Mouse (Mus musculus): ENCODE measurements at regions not wholly inside any gene's neighbourhood (a gene's known extent, or its start where the extent isn't known, plus 50 kb on each side); places are given as distances from the start of the nearest gene placed in this dataset.

DNA sequence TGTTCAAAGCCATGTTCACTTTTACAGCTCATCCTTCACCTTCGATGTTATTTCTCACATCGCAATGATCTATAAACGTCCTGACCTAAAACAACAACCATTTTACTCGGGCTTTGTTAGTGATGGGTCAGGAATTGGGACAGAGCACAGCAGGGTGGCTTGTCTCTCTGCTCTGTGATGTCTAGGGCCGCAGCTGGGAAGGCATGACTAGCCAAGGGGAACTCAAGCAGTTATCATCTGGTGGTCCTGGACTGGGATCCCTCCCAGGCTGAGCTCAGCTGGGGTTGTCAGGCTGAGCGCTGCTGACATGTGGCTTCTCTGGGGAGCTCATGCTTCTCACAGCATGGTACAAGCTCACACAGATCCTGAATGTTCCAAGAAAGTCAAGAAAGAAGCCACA, 372.8 kb upstream of the Nrp1 start:
- Histone ChIP-seq H3K27me3 (ENCODE audit: control insufficient read depth, insufficient read depth, low read length, poor library complexity, severe bottlenecking) (no peaks in the 10 kb centered on the region), H3K36me3 (ENCODE audit: control insufficient read depth, insufficient read depth, low read length, poor library complexity, severe bottlenecking) (no peaks in the 10 kb centered on the region)
- DNase-seq (ENCODE audit: low read depth, low spot score), result no peak

DNA sequence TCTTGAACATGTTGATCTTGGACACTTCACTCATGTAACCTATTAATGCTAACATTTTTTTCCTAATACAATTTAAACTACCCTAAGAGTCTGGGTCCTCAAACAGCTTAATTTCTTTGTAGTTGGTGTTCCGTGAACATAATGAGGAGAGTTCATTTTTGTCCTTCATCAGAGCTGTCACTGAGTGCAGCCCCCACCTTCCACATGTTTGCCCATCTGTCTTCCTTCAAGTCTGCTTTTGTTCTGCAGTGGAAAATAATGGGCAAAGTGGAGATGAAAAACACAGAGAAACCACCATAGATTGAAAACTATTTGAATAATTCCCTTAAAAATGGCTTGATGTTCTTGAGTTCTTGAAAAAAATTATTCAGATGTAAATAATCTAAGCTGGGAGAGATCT, 369.5 kb upstream of the Nrp1 start:
- no peaks in the 10 kb centered on the region for H3K36me3 ChIP-seq (ENCODE audit: control insufficient read depth, insufficient read depth, low read length, poor library complexity, severe bottlenecking)
- no peaks in the 10 kb centered on the region for H3K27me3 ChIP-seq (ENCODE audit: control insufficient read depth, insufficient read depth, low read length, poor library complexity, severe bottlenecking)
- DNase-seq (ENCODE audit: low read depth, low spot score), result no peak

DNA sequence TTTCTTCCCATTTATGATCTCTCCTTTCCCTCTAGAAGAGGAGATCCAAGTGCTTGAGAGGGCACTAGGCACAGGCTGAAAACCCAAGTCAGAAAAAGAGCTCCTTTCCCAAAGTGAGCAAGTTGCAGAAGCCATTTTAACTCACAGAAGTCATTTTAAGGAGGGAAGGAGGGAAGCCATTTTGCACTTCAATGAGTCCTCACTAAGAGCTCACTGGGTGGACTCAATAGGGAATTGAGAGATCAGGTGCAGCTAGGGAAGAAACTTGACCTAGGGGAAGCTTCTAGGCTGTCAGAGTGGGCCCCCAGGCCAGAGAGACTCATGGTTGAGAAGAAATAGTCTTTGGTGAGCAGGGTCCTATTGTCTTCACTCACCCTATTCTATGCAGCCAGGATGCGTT, 363.5 kb upstream of the Nrp1 start:
- no peaks in the 10 kb centered on the region for H3K36me3 ChIP-seq (ENCODE audit: control insufficient read depth, insufficient read depth, low read length, poor library complexity, severe bottlenecking)
- H3K27me3 ChIP-seq (ENCODE audit: control insufficient read depth, insufficient read depth, low read length, poor library complexity, severe bottlenecking), result no peaks in the 10 kb centered on the region
- no peak for DNase-seq (ENCODE audit: low read depth, low spot score)

DNA sequence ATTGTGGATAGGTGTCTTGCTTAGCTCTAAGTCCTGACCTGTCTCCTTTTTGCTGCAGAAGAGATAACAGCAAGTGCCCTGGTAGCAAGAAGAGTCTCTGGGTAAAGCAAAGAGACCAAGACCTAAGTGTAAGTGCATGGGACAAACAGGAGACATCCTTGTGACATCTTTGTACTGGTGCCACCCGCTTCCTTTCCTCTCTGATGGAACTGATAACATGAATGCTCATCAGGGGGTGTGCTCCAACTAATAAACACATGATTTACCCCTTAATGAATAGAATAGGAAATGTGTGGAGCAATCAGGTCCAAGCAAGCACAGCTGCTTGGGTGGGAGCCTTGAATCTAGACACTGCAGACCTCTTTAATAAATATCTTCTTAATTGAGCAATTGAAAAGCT, 362.9 kb upstream of the Nrp1 start:
- Histone ChIP-seq H3K36me3 (ENCODE audit: control insufficient read depth, insufficient read depth, low read length, poor library complexity, severe bottlenecking) (no peaks in the 10 kb centered on the region), H3K27me3 (ENCODE audit: control insufficient read depth, insufficient read depth, low read length, poor library complexity, severe bottlenecking) (no peaks in the 10 kb centered on the region)
- DNase-seq (ENCODE audit: low read depth, low spot score), result no peak

DNA sequence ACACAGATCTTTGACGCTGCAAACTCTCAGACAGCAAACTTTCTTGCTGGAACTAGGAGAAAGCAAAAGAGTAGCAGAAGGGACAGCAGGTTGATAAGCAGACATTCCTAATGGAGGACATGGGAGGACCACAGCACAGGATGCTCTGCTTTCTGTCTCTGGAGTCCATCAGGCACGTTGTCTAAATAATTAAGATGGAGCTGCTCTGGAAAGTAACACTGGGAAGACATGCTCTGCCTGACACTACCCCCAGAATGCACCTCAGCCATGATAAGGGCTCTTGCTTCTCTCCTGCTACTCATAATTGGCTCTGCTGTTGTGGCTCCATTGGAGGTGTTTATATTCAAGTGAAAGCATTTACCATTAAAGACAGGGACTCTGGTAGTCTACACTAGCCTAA, 356.0 kb upstream of the Nrp1 start:
- no peaks in the 10 kb centered on the region for H3K27me3 ChIP-seq (ENCODE audit: control insufficient read depth, insufficient read depth, low read length, poor library complexity, severe bottlenecking)
- H3K36me3 ChIP-seq (ENCODE audit: control insufficient read depth, insufficient read depth, low read length, poor library complexity, severe bottlenecking), result no peaks in the 10 kb centered on the region
- DNase-seq (ENCODE audit: low read depth, low spot score), result no peak

DNA sequence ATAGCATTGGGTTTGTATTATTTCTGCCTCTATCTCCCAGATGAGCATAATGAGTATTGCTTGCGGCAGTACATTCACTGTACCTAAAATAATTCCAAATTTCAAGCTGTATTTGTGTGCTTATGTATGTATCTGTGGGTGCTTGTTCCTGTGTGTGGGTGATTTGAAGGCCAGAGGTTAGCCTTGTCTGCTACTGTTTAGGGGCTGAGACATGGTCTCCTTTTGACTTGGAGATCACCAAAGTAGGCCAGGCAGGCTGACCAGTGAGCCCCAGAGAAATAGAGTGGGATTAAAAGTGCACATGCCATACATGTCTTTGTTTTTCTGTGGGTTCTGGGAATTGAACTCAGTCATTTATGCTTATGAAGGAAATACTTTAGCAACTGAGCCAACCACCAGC, 355.6 kb upstream of the Nrp1 start:
- Histone ChIP-seq H3K36me3 (ENCODE audit: control insufficient read depth, insufficient read depth, low read length, poor library complexity, severe bottlenecking) (no peaks in the 10 kb centered on the region), H3K27me3 (ENCODE audit: control insufficient read depth, insufficient read depth, low read length, poor library complexity, severe bottlenecking) (no peaks in the 10 kb centered on the region)
- no peak for DNase-seq (ENCODE audit: low read depth, low spot score)

DNA sequence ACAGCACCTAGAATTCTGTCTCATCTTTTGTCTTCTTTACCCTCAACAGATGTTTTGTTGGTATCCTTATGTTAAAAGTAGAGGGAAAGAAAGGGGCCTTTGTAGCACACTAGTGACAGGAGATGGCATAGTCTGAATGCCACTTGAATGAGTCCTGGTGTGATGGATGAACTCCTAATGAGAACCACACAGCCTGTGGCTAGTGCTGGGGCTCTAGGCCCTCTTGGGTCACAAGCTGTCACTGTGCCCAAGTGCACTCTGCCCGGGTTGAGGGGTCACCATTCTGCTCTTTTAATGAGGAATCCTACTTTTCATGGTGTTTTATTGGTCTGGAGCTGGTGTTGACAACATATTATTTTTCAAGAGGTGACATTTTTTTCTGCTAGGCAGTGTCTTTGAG, 355.0 kb upstream of the Nrp1 start:
- Histone ChIP-seq H3K27me3 (ENCODE audit: control insufficient read depth, insufficient read depth, low read length, poor library complexity, severe bottlenecking) (no peaks in the 10 kb centered on the region), H3K36me3 (ENCODE audit: control insufficient read depth, insufficient read depth, low read length, poor library complexity, severe bottlenecking) (no peaks in the 10 kb centered on the region)
- DNase-seq (ENCODE audit: low read depth, low spot score), result no peak

DNA sequence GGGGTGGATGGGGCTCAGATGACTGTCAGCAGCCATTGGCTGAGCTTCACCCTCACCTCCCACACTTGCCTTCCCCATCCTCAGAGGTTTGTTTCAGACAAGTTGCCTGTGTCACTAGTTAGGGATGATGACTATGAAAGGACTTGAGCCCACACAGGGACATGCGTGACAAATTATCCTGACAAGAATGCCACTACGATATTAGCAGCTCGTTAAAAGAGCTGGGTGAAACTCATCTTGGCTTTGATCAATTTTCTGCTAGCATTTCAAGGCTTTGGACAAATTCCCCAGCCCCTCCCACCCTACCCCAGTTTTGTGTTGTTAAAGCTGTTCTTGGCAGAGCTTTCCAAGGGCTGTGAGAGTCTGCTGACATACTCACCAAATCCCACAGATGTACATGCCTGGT, 354.5 kb upstream of the Nrp1 start:
- Histone ChIP-seq H3K27me3 (ENCODE audit: control insufficient read depth, insufficient read depth, low read length, poor library complexity, severe bottlenecking) (no peaks in the 10 kb centered on the region), H3K36me3 (ENCODE audit: control insufficient read depth, insufficient read depth, low read length, poor library complexity, severe bottlenecking) (no peaks in the 10 kb centered on the region)
- DNase-seq (ENCODE audit: low read depth, low spot score), result no peak

DNA sequence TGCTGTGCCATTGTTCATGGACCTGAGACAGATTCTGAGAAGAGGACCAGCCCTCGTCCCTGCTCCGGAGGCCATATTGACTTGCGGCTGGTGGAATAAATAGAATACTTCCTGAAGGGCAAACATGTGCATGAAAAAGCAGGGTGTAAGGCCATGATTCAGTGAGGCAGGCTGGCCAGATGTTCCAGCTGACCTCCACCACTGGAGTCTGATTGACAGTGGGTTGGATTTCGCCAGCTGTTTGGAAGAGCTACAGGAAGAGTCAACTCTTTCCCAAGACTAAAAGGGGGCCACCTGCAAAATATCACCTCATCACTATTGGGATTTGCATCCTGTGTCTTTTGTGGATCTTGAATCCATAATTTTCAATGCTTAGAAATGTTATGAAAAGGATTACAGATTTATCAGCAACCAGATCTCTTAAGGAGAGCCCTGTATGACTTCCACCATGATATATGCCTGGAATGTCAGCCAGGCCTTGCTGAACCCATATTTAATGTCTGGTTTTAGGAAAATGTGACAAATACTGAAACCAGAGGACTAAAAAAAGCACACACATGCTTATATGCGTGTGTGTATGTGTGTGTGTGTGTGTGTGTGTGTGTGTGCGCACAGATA, 348.9 kb upstream of the Nrp1 start:
- H3K36me3 ChIP-seq (ENCODE audit: control insufficient read depth, insufficient read depth, low read length, poor library complexity, severe bottlenecking), result no peaks in the 10 kb centered on the region
- DNase-seq (ENCODE audit: low read depth, low spot score), result no peak
- H3K27me3 ChIP-seq (ENCODE audit: control insufficient read depth, insufficient read depth, low read length, poor library complexity, severe bottlenecking), result no peaks in the 10 kb centered on the region

DNA sequence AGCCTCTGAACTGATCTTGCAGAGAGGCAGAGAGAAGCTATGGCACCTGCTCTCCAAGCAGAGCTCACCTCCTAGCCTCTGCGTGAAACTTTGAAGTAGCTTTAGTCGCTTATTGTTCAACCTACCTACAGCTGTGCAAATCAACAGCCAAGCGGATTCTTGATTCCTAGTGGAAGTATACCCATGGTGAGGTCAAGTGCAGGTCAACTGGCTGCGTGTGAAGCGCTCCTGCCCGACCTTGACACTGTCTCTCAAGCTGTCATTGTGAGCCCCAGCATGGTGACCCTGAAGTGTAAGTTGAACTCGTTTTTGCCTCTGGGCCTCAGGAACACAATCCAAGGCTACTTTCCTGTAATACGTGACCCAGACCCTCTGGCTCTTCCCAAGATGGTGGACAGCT, 341.2 kb upstream of the Nrp1 start:
- Histone ChIP-seq H3K36me3 (ENCODE audit: control insufficient read depth, insufficient read depth, low read length, poor library complexity, severe bottlenecking) (no peaks in the 10 kb centered on the region), H3K27me3 (ENCODE audit: control insufficient read depth, insufficient read depth, low read length, poor library complexity, severe bottlenecking) (no peaks in the 10 kb centered on the region)
- no peak for DNase-seq (ENCODE audit: low read depth, low spot score)

DNA sequence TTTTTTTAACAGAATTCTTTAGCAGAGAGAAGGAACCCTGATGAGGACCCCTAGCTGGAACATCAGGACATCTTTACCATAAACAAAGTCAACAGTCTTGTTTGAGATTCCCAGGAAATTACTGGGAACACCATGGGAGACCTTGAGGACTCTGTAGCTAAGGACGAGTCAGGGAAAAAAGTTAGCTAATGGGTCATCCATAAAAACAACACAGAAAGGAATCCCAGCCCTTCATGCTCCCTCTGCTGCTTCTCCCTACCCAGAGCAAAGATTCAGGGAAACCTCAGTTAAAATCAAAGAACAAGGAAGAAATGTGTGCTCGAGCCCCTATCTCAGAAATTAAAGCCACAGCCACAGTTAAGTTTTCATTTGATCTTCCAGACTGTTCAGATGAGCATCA, 334.7 kb upstream of the Nrp1 start:
- Histone ChIP-seq H3K36me3 (ENCODE audit: control insufficient read depth, insufficient read depth, low read length, poor library complexity, severe bottlenecking) (no peaks in the 10 kb centered on the region), H3K27me3 (ENCODE audit: control insufficient read depth, insufficient read depth, low read length, poor library complexity, severe bottlenecking) (no peaks in the 10 kb centered on the region; the same call in 1 of the 2 replicates)
- no peak for DNase-seq (ENCODE audit: low read depth, low spot score)

DNA sequence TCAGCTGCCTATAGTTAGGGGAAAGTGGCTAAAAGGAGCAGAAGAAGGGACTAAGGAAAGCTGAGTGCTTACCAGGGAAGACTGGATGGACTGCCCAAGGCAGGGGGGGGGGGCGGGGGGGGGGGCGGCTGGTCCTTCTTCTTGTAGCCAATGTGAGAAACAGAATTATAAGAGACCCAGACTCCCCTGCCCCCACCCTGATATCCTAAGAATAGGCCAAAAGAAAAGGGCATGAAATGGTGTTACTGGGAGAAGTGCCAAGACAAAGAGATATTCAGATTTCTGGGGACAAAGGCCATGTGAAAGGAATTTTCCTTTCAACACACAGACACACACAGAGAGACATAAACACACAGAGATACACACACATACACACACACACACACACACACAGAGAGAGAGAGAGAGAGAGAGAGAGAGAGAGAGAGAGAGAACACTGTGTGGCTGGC, 333.6 kb upstream of the Nrp1 start:
- Histone ChIP-seq H3K36me3 (ENCODE audit: control insufficient read depth, insufficient read depth, low read length, poor library complexity, severe bottlenecking) (no peaks in the 10 kb centered on the region), H3K27me3 (ENCODE audit: control insufficient read depth, insufficient read depth, low read length, poor library complexity, severe bottlenecking) (no peaks in the 10 kb centered on the region; the same call in 1 of the 2 replicates)
- DNase-seq (ENCODE audit: low read depth, low spot score), result no peak

DNA sequence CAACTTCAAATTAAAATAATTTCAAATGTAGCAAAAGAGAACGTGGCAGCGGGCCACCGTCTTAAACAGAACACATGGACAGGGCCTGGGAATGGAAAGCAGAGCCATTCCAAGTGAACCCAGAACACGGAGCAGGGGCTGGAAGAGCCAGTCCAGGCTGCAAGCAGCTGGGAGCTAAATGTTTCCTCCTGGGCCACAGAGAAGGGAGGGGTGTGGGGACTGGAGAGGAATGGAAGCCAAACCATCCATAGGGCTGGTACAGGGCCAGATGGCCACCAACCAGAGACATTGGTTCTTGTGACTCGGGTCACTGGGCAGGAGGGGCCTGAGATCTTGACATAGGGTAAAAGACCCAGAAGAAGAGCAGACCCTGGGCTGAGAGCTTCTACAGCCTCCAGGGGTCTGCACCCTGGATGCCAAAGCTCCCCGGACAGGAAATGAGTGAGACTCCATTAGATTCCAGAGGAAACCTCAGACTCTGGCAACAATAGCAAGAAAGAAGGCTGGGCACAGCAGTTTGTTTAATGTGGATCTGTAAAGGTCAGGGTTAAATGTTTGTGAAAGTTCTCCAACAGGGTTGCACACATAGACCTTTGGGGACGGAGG, 333.1 kb upstream of the Nrp1 start:
- H3K36me3 ChIP-seq (ENCODE audit: control insufficient read depth, insufficient read depth, low read length, poor library complexity, severe bottlenecking), result no peaks in the 10 kb centered on the region
- no peak for DNase-seq (ENCODE audit: low read depth, low spot score)

DNA sequence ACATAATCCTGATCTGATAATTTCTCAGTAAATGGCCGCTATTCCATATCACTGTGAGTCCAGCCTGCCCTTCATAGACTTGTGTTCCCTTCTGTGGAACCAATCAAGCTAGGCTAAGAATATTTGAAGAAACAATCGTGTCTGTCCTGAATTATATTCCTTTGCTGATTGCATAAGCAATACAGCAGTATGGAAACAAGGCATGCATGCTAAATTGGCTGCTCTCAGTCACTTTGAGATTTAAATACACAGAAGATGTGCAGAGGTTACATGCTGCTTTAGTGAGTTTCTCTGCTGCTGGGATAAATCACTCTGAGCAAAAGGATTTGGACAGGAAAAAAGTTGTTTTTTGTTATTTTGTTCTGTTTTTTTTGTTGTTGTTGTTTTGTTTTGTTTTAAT, 331.4 kb upstream of the Nrp1 start:
- no peaks in the 10 kb centered on the region; the same call in 1 of the 2 replicates for H3K27me3 ChIP-seq (ENCODE audit: control insufficient read depth, insufficient read depth, low read length, poor library complexity, severe bottlenecking)
- no peaks in the 10 kb centered on the region for H3K36me3 ChIP-seq (ENCODE audit: control insufficient read depth, insufficient read depth, low read length, poor library complexity, severe bottlenecking)
- no peak for DNase-seq (ENCODE audit: low read depth, low spot score)

More for the DNA sequence above, 333.1 kb upstream of the Nrp1 start:
- H3K27me3 ChIP-seq (ENCODE audit: control insufficient read depth, insufficient read depth, low read length, poor library complexity, severe bottlenecking), result no peaks in the 10 kb centered on the region; the same call in 1 of the 2 replicates

DNA sequence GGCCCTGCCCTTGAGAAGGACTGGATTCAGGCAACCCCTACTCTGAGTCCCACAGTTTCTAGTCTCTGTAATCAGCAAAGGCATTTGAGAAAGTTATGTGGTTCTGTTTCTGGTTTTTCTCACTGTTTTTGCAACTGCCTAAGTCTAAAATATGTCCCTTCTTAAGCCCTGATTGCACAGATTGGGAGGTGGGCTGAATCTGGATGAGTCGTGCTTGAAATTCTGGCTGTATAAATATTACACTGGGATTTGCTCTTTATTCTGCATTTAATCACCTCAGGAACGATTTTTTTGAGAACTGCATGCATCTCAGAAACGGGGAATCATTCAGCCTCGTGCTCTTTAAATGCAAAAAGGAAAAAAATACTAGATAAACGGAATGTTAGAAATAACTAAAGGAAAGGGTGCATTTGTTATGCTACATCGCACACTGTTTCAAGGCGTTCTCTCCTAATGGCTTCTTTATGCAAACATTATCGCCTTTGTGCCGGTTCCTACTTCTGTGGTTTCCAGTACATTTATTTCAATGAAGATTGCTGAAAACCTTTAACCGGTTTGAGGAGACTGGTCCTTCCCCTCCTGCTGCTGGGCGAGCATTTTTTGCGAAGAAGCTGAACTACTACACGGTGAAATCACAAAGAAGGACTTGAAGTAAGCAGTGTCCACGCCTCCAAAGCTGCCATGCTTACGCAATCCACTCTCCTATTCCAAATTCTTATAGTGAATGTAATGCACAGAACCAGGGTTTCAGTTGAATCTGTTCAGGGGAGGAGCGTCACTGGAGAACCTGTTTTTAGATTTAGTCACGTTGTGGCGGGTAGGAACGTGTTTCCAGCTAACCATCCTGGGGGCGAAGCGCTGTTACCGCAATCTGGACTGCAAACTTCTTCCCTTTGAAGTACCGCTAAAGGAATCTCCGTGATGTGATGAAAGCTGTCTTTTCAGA, 327.8 kb upstream of the Nrp1 start:
- DNase-seq (ENCODE audit: low read depth, low spot score), result peak; percentile 4
- Histone ChIP-seq H3K36me3 (ENCODE audit: control insufficient read depth, insufficient read depth, low read length, poor library complexity, severe bottlenecking) (no peaks in the 10 kb centered on the region), H3K27me3 (ENCODE audit: control insufficient read depth, insufficient read depth, low read length, poor library complexity, severe bottlenecking) (no peaks in the 10 kb centered on the region; the same call in 1 of the 2 replicates)

All from splenic B cell, adult 2 months (primary cell).